Mouse (Mus musculus): Measurements from ENCODE around the gene Card6. TPM values are rescaled to one million over a fixed set of nuclear protein-coding genes. Genes with fewer than 3 reads are reported as not detected.
A peak's percentile ranks its signal among the peaks of the same experiment; 100 is the strongest.

The Card6 gene
- total and polyA plus RNA-seq, 3 experiments, result 0.08 to 0.13 TPM; not detected in 1

GRCm38 (mm10) chr15:5068801-5069518, 39.4 kb downstream of the Card6 start:
- no peak for DNase-seq (ENCODE audit: low read depth, low spot score)
- no peak overlapping the region for H3K4me3 ChIP-seq (ENCODE audit: control insufficient read depth in 1 of 2, insufficient read depth in 1 of 2, low read depth in 2 of 2, low read length in 2 of 2)
- H3K36me3 ChIP-seq (ENCODE audit: control insufficient read depth in 1 of 2, insufficient read depth in 2 of 2, low read length in 2 of 2), result no peaks in the 10 kb centered on the region
- H3K4me1 ChIP-seq (ENCODE audit: control insufficient read depth in 1 of 2, insufficient read depth in 2 of 2, low read length in 2 of 2), result no peaks in the 10 kb centered on the region
- no peaks in the 10 kb centered on the region for H3K79me2 ChIP-seq (ENCODE audit: control insufficient read depth, insufficient read depth, low read length, poor library complexity)
- no peak overlapping the region for H3K27ac ChIP-seq (ENCODE audit: control insufficient read depth, low read depth, low read length)
- no peak overlapping the region for H3K9ac ChIP-seq (ENCODE audit: control insufficient read depth, low read depth, low read length, poor library complexity, severe bottlenecking)
- no peaks in the 10 kb centered on the region; a peak in 1 of 4 replicates for H3K27me3 ChIP-seq (ENCODE audit: control insufficient read depth in 1 of 2, insufficient read depth in 2 of 2, low read length in 2 of 2)
- no peak for TF ChIP-seq ZKSCAN1 (IDR thresholded peaks at IDR 0.05; ENCODE audit: low read depth, low read length)
- peak in 2 of 3 experiments; percentile 6 to 13; a peak in 1 of 6 replicates for TF ChIP-seq CTCF (IDR thresholded peaks at IDR 0.05 in 2 of 3, conservative IDR thresholded peaks at IDR 0.05 in 1 of 3; ENCODE audit: control insufficient read depth in 1 of 3, insufficient read depth in 1 of 3, low read depth in 2 of 3, low read length in 3 of 3, poor library complexity in 1 of 3, severe bottlenecking in 1 of 3)
- no peak for TF ChIP-seq CHD2 (IDR thresholded peaks at IDR 0.05; ENCODE audit: low read length)
- H3K9me3 ChIP-seq (replicated peaks; ENCODE audit: insufficient read depth, low read length), result no peaks in the 10 kb centered on the region

DNA sequence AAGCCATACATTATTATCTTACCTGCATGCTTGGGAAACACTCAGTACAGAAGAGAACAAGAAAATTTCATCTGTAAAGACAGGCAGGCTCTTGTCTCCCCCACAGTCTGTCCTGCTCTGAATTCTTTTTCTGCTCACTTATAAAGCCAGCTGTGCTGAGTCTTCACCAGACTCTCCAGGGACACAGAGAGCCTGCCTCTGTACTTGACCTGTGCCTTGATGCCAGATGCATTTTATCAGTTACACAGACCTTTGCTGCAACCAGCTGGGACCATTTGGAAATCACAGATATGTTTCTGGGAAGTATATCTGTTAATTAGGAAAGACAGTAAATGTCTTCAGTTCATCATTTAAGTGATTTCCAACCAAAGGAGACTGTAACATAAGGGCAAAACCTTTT, 44.7 kb downstream of the Card6 start, which contains the start of gene C7:
Gene C7 (minus strand): TSS at position 106 of the 400 bp plus-strand sequence.
- Histone ChIP-seq H3K4me3 (ENCODE audit: control insufficient read depth in 1 of 2, insufficient read depth in 1 of 2, low read depth in 2 of 2, low read length in 2 of 2) (no peak within 1 kb of the TSS), H3K36me3 (ENCODE audit: control insufficient read depth in 1 of 2, insufficient read depth in 2 of 2, low read length in 2 of 2) (no peaks in the 10 kb centered on the region), H3K9ac (ENCODE audit: control insufficient read depth, low read depth, low read length, poor library complexity, severe bottlenecking) (no peak within 1 kb of the TSS), H3K9me3 (replicated peaks; ENCODE audit: insufficient read depth, low read length) (no peaks in the 10 kb centered on the region), H3K4me1 (ENCODE audit: control insufficient read depth in 1 of 2, insufficient read depth in 2 of 2, low read length in 2 of 2) (no peaks in the 10 kb centered on the region), H3K27me3 (ENCODE audit: control insufficient read depth in 1 of 2, insufficient read depth in 2 of 2, low read length in 2 of 2) (peaks cover 0 to 6% of the 10 kb centered on the region in 2 experiments; a peak in 3 of 4 replicates), H3K79me2 (ENCODE audit: control insufficient read depth, insufficient read depth, low read length, poor library complexity) (no peaks in the 10 kb centered on the region), H3K27ac (ENCODE audit: control insufficient read depth, low read depth, low read length) (no peak within 1 kb of the TSS)
- no peak for TF ChIP-seq HCFC1 (IDR thresholded peaks at IDR 0.05; ENCODE audit: low read depth, low read length)
- TF ChIP-seq USF1 (IDR thresholded peaks at IDR 0.05; ENCODE audit: low read depth, low read length), result no peak
- TF ChIP-seq MAX (IDR thresholded peaks at IDR 0.05; ENCODE audit: low read length), result no peak
- TF ChIP-seq ZNF384 (IDR thresholded peaks at IDR 0.05; ENCODE audit: low read depth, low read length), result no peak
- no peak for TF ChIP-seq CHD2 (IDR thresholded peaks at IDR 0.05; ENCODE audit: low read length)
- no peak for TF ChIP-seq POLR2AphosphoS2 (IDR thresholded peaks at IDR 0.05; ENCODE audit: low read length)
- TF ChIP-seq E2F4 (IDR thresholded peaks at IDR 0.05; ENCODE audit: borderline replicate concordance, low read depth, low read length), result no peak
- TF ChIP-seq BHLHE40 (IDR thresholded peaks at IDR 0.05; ENCODE audit: borderline replicate concordance, low read depth, low read length), result no peak
- no peak for TF ChIP-seq TAL1 (IDR thresholded peaks at IDR 0.05; ENCODE audit: low read length)
- no peak for TF ChIP-seq RCOR1 (IDR thresholded peaks at IDR 0.05; ENCODE audit: low read depth, low read length)
- no peak for TF ChIP-seq MAFK (IDR thresholded peaks at IDR 0.05; ENCODE audit: borderline replicate concordance, low read depth, low read length)
- no peak for TF ChIP-seq MYC (IDR thresholded peaks at IDR 0.05; ENCODE audit: low read depth, low read length)
- no peak for TF ChIP-seq POLR2A (IDR thresholded peaks at IDR 0.05; ENCODE audit: control insufficient read depth in 1 of 2, insufficient read depth in 1 of 2, low read depth in 1 of 2, low read length in 2 of 2, poor library complexity in 1 of 2)
- no peak for TF ChIP-seq MEF2A (IDR thresholded peaks at IDR 0.05; ENCODE audit: extremely low read depth, insufficient replicate concordance, low read depth, low read length, poor library complexity, severe bottlenecking)
- TF ChIP-seq NELFE (IDR thresholded peaks at IDR 0.05; ENCODE audit: low read depth, low read length), result no peak
- TF ChIP-seq ZC3H11A (IDR thresholded peaks at IDR 0.05; ENCODE audit: low read depth, low read length), result no peak
- no peak for TF ChIP-seq MYB (IDR thresholded peaks at IDR 0.05; ENCODE audit: low read depth, low read length)
- TF ChIP-seq ZMIZ1 (IDR thresholded peaks at IDR 0.05; ENCODE audit: low read depth, low read length), result no peak
- no peak for TF ChIP-seq KAT2A (conservative IDR thresholded peaks at IDR 0.05; ENCODE audit: low read depth, low read length)
- no peak for TF ChIP-seq ETS1 (IDR thresholded peaks at IDR 0.05; ENCODE audit: low read depth, low read length)
- no peak for DNase-seq (ENCODE audit: low read depth, low spot score)

All from MEL (cell line).